Mouse (Mus musculus) cortical plate, adult 2 months (tissue): ENCODE data around the gene Lce1c.

Experiments used
- CTCF ChIP-seq: fragments of 200-500 bp; IDR thresholded peaks from 2 replicates; pipeline ENCODE4 v1.5.1; 2011; ENCODE audit warnings: mild to moderate bottlenecking, control low read depth, low read length; ENCODE audit not compliant: insufficient read depth; ENCODE audit errors: extremely low read depth
- POLR2A ChIP-seq: fragments of 200-500 bp; IDR thresholded peaks from 2 replicates; pipeline ENCODE4 v1.6.1; 2011; ENCODE audit warnings: mild to moderate bottlenecking, low read length, control low read depth; ENCODE audit not compliant: insufficient read depth; ENCODE audit errors: extremely low read depth

GRCm38 (mm10) chr3:92708974-92709373 lies 29.9 kb downstream of the Lce1c start, which contains the start of gene Lce1e:
- TF ChIP-seq CTCF, result no peak
- TF ChIP-seq POLR2A, result no peak
